Mouse (Mus musculus): ENCODE results near the gene Exoc3l4. TPM values are rescaled to one million over a fixed set of nuclear protein-coding genes. Genes with fewer than 3 reads are reported as not detected.

Gene Exoc3l4
- 5.2 and 5.6 TPM in 2 replicates for polyA plus RNA-seq (2016; fragmentation: Nextera tagmentation; extraction: Ambion mirVana)

- no peak for DNase-seq (ENCODE audit: extremely low spot score, low spot score)
- Histone ChIP-seq H3K4me1 (peaks cover 41% of the 10 kb centered on the region), H3K27ac (peak within 1 kb of the TSS; percentile 65), H3K9me3 (no peaks in the 10 kb centered on the region), H3K36me3 (replicated peaks) (no peaks in the 10 kb centered on the region), H3K4me3 (peak within 1 kb of the TSS; percentile 44), H3K27me3 (ENCODE audit: poor library complexity, severe bottlenecking) (peaks cover 82% of the 10 kb centered on the region)
- 4% methylated on average over 17 of the region's 17 CpGs for WGBS
These were observed at the start of gene Exoc3l4 for GRCm38 (mm10) chr12:111416921-111417779. Gene Exoc3l4, plus strand, starts transcription at chr12:111417017.

- no peak overlapping the region for H3K4me3 ChIP-seq
- H3K4me1 ChIP-seq, result peaks cover 38% of the 10 kb centered on the region
- H3K36me3 ChIP-seq (replicated peaks), result no peaks in the 10 kb centered on the region; the same call in 1 of the 2 replicates
- no peaks in the 10 kb centered on the region for H3K27me3 ChIP-seq (ENCODE audit: poor library complexity, severe bottlenecking)
- no peaks in the 10 kb centered on the region for H3K9me3 ChIP-seq
- no peak for DNase-seq (ENCODE audit: extremely low spot score, low spot score)
- H3K27ac ChIP-seq, result no peak overlapping the region
- 90% methylated on average over 7 of the region's 7 CpGs for WGBS
These were observed 49.8 kb upstream of the Exoc3l4 start for GRCm38 (mm10) chr12:111367065-111367464.

GRCm38 (mm10) chr12:111370249-111370648, 46.6 kb upstream of the Exoc3l4 start:
- Histone ChIP-seq H3K4me1 (peaks cover 40% of the 10 kb centered on the region), H3K9me3 (no peaks in the 10 kb centered on the region), H3K27ac (no peak overlapping the region), H3K4me3 (no peak overlapping the region), H3K36me3 (replicated peaks) (no peaks in the 10 kb centered on the region), H3K27me3 (ENCODE audit: poor library complexity, severe bottlenecking) (no peaks in the 10 kb centered on the region)
- 69% methylated on average over 4 of the region's 4 CpGs for WGBS
- no peak for DNase-seq (ENCODE audit: extremely low spot score, low spot score)

GRCm38 (mm10) chr12:111371905-111372304, 44.9 kb upstream of the Exoc3l4 start:
- Histone ChIP-seq H3K4me1 (peaks cover 57% of the 10 kb centered on the region), H3K36me3 (replicated peaks) (no peaks in the 10 kb centered on the region), H3K27me3 (ENCODE audit: poor library complexity, severe bottlenecking) (no peaks in the 10 kb centered on the region), H3K4me3 (no peak overlapping the region), H3K27ac (no peak overlapping the region), H3K9me3 (no peaks in the 10 kb centered on the region)
- DNase-seq (ENCODE audit: extremely low spot score, low spot score), result no peak
- 86% methylated on average over 7 of the region's 7 CpGs for WGBS

GRCm38 (mm10) chr12:111373411-111373810, 43.4 kb upstream of the Exoc3l4 start:
- DNase-seq (ENCODE audit: extremely low spot score, low spot score), result no peak
- H3K27ac ChIP-seq, result no peak overlapping the region
- peaks cover 59% of the 10 kb centered on the region for H3K4me1 ChIP-seq
- H3K27me3 ChIP-seq (ENCODE audit: poor library complexity, severe bottlenecking), result no peaks in the 10 kb centered on the region
- 91% methylated on average over 6 of the region's 6 CpGs for WGBS
- H3K36me3 ChIP-seq (replicated peaks), result no peaks in the 10 kb centered on the region
- no peaks in the 10 kb centered on the region for H3K9me3 ChIP-seq
- no peak overlapping the region for H3K4me3 ChIP-seq

GRCm38 (mm10) chr12:111374727-111375126, 42.1 kb upstream of the Exoc3l4 start:
- no peaks in the 10 kb centered on the region for H3K27me3 ChIP-seq (ENCODE audit: poor library complexity, severe bottlenecking)
- WGBS, result 90% methylated on average over 10 of the region's 10 CpGs
- no peaks in the 10 kb centered on the region for H3K36me3 ChIP-seq (replicated peaks)
- no peak overlapping the region for H3K4me3 ChIP-seq
- DNase-seq (ENCODE audit: extremely low spot score, low spot score), result no peak
- no peak overlapping the region for H3K27ac ChIP-seq
- H3K9me3 ChIP-seq, result no peaks in the 10 kb centered on the region
- H3K4me1 ChIP-seq, result peaks cover 53% of the 10 kb centered on the region

- no peaks in the 10 kb centered on the region for H3K36me3 ChIP-seq (replicated peaks)
- H3K9me3 ChIP-seq, result no peaks in the 10 kb centered on the region
- DNase-seq (ENCODE audit: extremely low spot score, low spot score), result no peak
- no peaks in the 10 kb centered on the region for H3K27me3 ChIP-seq (ENCODE audit: poor library complexity, severe bottlenecking)
- H3K27ac ChIP-seq, result 0 out of 2 replicates have a peak overlapping the region, but pooled peaks have one; percentile 16
- H3K4me3 ChIP-seq, result peak overlapping the region; percentile 98
- WGBS, result 83% methylated on average over 12 of the region's 12 CpGs
- peaks cover 44% of the 10 kb centered on the region for H3K4me1 ChIP-seq
These were observed 41.3 kb upstream of the Exoc3l4 start for GRCm38 (mm10) chr12:111375559-111375958.

GRCm38 (mm10) chr12:111376053-111376452, 40.8 kb upstream of the Exoc3l4 start:
- H3K4me1 ChIP-seq, result peaks cover 41% of the 10 kb centered on the region
- no peaks in the 10 kb centered on the region for H3K36me3 ChIP-seq (replicated peaks)
- WGBS, result 59% methylated on average over 6 of the region's 6 CpGs
- peak overlapping the region; percentile 98 for H3K4me3 ChIP-seq
- H3K9me3 ChIP-seq, result no peaks in the 10 kb centered on the region
- DNase-seq (ENCODE audit: extremely low spot score, low spot score), result no peak
- H3K27me3 ChIP-seq (ENCODE audit: poor library complexity, severe bottlenecking), result no peaks in the 10 kb centered on the region
- 0 out of 2 replicates have a peak overlapping the region, but pooled peaks have one; percentile 16 for H3K27ac ChIP-seq

GRCm38 (mm10) chr12:111376826-111377331, 39.9 kb upstream of the Exoc3l4 start:
- WGBS, result under 1% methylated on average over 49 of the region's 49 CpGs
- no peaks in the 10 kb centered on the region for H3K36me3 ChIP-seq (replicated peaks)

GRCm38 (mm10) chr12:111377376-111377973, 39.3 kb upstream of the Exoc3l4 start, which contains the start of gene Cdc42bpb:
Gene Cdc42bpb, minus strand, starts transcription at chr12:111377718.
- no peaks in the 10 kb centered on the region for H3K36me3 ChIP-seq (replicated peaks)
- peak within 1 kb of the TSS; percentile 94 for H3K27ac ChIP-seq
- under 1% methylated on average over 94 of the region's 94 CpGs for WGBS
- peak within 1 kb of the TSS; percentile 98 for H3K4me3 ChIP-seq
- no peaks in the 10 kb centered on the region for H3K27me3 ChIP-seq (ENCODE audit: poor library complexity, severe bottlenecking)
- H3K4me1 ChIP-seq, result peaks cover 41% of the 10 kb centered on the region
- no peaks in the 10 kb centered on the region for H3K9me3 ChIP-seq
- peak; percentile 89 for DNase-seq (ENCODE audit: extremely low spot score, low spot score)

More at GRCm38 (mm10) chr12:111376826-111377331, 39.9 kb upstream of the Exoc3l4 start:
- Histone ChIP-seq H3K4me3 (peak overlapping the region; percentile 98), H3K27ac (peak overlapping the region; percentile 94), H3K27me3 (ENCODE audit: poor library complexity, severe bottlenecking) (no peaks in the 10 kb centered on the region), H3K9me3 (no peaks in the 10 kb centered on the region), H3K4me1 (peaks cover 41% of the 10 kb centered on the region)
- DNase-seq (ENCODE audit: extremely low spot score, low spot score), result peak; percentile 59

- H3K9me3 ChIP-seq, result no peaks in the 10 kb centered on the region
- DNase-seq (ENCODE audit: extremely low spot score, low spot score), result peak; percentile 58
- no peaks in the 10 kb centered on the region for H3K36me3 ChIP-seq (replicated peaks)
- H3K4me1 ChIP-seq, result peaks cover 41% of the 10 kb centered on the region
- 0% methylated on average over 32 of the region's 32 CpGs for WGBS
- H3K27ac ChIP-seq, result peak overlapping the region; percentile 94
- peak overlapping the region; percentile 98 for H3K4me3 ChIP-seq
- H3K27me3 ChIP-seq (ENCODE audit: poor library complexity, severe bottlenecking), result no peaks in the 10 kb centered on the region
These were observed 38.8 kb upstream of the Exoc3l4 start for GRCm38 (mm10) chr12:111377986-111378490.

GRCm38 (mm10) chr12:111378812-111379211, 38.0 kb upstream of the Exoc3l4 start:
- H3K36me3 ChIP-seq (replicated peaks), result no peaks in the 10 kb centered on the region
- DNase-seq (ENCODE audit: extremely low spot score, low spot score), result no peak

More at GRCm38 (mm10) chr12:111378812-111379211, 38.0 kb upstream of the Exoc3l4 start:
- H3K9me3 ChIP-seq, result no peaks in the 10 kb centered on the region
- H3K4me1 ChIP-seq, result peaks cover 41% of the 10 kb centered on the region
- peak overlapping the region; percentile 94 for H3K27ac ChIP-seq
- H3K4me3 ChIP-seq, result peak overlapping the region; percentile 98
- WGBS, result 75% methylated on average over 12 of the region's 12 CpGs
- H3K27me3 ChIP-seq (ENCODE audit: poor library complexity, severe bottlenecking), result no peaks in the 10 kb centered on the region

Measured in forebrain, embryonic 10.5 days (tissue).